Mouse (Mus musculus) hindbrain, embryonic 12.5 days (tissue): ENCODE measurements at regions not wholly inside any gene's neighbourhood (a gene's known extent, or its start where the extent isn't known, plus 50 kb on each side); places are given as distances from the start of the nearest gene placed in this dataset.

Source experiments
- ATAC-seq: fragments of 200-750 bp; cut with Nextera tagmentation; 2 replicates; pipeline ENCODE4 v1.8.0; 2017; ENCODE audit warnings: moderate TSS enrichment; ENCODE audit not compliant: low FRiP score
- H3K27ac ChIP-seq: fragments of 300-500 bp; sonication (generic); 2 replicates; pipeline ENCODE4 v1.5.1; 2016; ENCODE audit warnings: mild to moderate bottlenecking
- H3K27me3 ChIP-seq: fragments of 300-500 bp; sonication (generic); 2 replicates; pipeline ENCODE4 v1.6.1; 2016; ENCODE audit warnings: mild to moderate bottlenecking
- H3K36me3 ChIP-seq: fragments of 300-500 bp; sonication (generic); 2 replicates; pipeline ENCODE4 v1.6.1; 2016; ENCODE audit warnings: mild to moderate bottlenecking
- H3K4me1 ChIP-seq: fragments of 300-500 bp; sonication (generic); 2 replicates; pipeline ENCODE4 v1.6.1; 2016
- H3K4me2 ChIP-seq: fragments of 300-500 bp; sonication (generic); replicated peaks from 2 replicates; pipeline ENCODE4 v1.6.1; 2016; ENCODE audit warnings: mild to moderate bottlenecking
- H3K4me3 ChIP-seq: fragments of 300-500 bp; sonication (generic); 2 replicates; pipeline ENCODE4 v1.5.1; 2016; ENCODE audit warnings: mild to moderate bottlenecking
- H3K9ac ChIP-seq: fragments of 300-500 bp; sonication (generic); 2 replicates; pipeline ENCODE4 v1.6.1; 2016; ENCODE audit warnings: mild to moderate bottlenecking, moderate library complexity
- H3K9me3 ChIP-seq: fragments of 300-500 bp; sonication (generic); replicated peaks from 2 replicates; pipeline ENCODE4 v1.6.1; 2016; ENCODE audit warnings: mild to moderate bottlenecking
- WGBS: fragments of 180-500 bp; shearing (Covaris S2); methylation state at CpG from one replicate; pipeline ENCODE4 v1.1.7; 2016; 5-methylcytosine and 5-hydroxymethylcytosine counted together

DNA sequence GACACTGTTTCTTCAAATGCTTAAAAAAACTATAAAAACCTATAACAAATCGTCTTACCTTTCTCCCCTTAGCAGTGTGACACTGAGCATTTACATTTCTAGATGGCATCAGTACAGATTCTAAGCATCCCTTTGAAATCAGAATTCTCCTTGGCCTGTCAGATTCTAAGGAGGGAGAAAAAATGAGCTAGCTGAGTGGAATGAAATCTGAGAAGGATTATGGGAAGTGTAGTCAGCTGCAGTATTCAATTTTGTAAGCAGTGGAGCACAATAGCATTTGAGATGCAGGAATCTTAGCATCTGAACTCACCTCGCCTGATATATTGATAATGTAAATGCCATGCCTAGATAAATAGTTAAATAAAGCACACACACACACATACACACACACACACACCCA is 240.4 kb upstream of the C030005K15Rik start:
- no peak overlapping the region for H3K9ac ChIP-seq
- no peak overlapping the region for H3K4me3 ChIP-seq
- no peak overlapping the region for H3K27ac ChIP-seq
- no peak for ATAC-seq
- H3K36me3 ChIP-seq = no peaks in the 10 kb centered on the region
- no peak overlapping the region for H3K4me2 ChIP-seq
- no peaks in the 10 kb centered on the region for H3K4me1 ChIP-seq
- no peaks in the 10 kb centered on the region for H3K9me3 ChIP-seq
- WGBS = 76% methylated on average over 2 of the region's 2 CpGs
- no peaks in the 10 kb centered on the region for H3K27me3 ChIP-seq

- H3K9ac ChIP-seq = no peak overlapping the region
- H3K36me3 ChIP-seq = no peaks in the 10 kb centered on the region
- H3K4me2 ChIP-seq = no peak overlapping the region
- no peaks in the 10 kb centered on the region for H3K27me3 ChIP-seq
- no peaks in the 10 kb centered on the region for H3K9me3 ChIP-seq
- H3K27ac ChIP-seq = no peak overlapping the region
- 45% methylated on average over 4 of the region's 4 CpGs for WGBS
- H3K4me1 ChIP-seq = no peaks in the 10 kb centered on the region
- no peak for ATAC-seq
- H3K4me3 ChIP-seq = no peak overlapping the region
These were observed 280.5 kb upstream of the C030005K15Rik start for GRCm38 (mm10) chr10:98007037-98007436.

DNA sequence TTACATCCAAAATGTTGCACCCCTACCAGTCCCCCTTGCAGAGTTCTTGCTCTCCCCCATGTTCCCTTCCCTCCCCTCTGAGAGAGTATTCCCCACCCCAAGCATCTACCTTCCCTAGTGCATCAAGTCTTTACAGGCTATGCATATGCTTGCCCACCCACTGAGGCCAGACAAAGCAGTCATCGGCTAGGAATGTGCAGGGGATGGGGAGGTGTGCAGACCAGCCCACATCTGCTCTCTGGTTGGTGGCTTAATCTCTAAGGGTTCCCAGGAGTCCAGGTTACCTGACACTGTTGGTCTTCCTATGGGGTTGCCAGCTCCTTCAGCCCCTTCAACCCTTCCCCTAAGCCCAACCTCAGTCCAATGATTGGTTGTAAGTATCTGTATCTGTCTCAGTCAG is 281.8 kb upstream of the C030005K15Rik start:
- no peak overlapping the region for H3K9ac ChIP-seq
- ATAC-seq = peak; percentile 38; the same call in 1 of the 2 replicates
- H3K36me3 ChIP-seq = no peaks in the 10 kb centered on the region
- H3K9me3 ChIP-seq = no peaks in the 10 kb centered on the region
- WGBS = 6% methylated on average over 1 of the region's 1 CpGs
- H3K27me3 ChIP-seq = no peaks in the 10 kb centered on the region
- no peak overlapping the region for H3K27ac ChIP-seq
- no peaks in the 10 kb centered on the region for H3K4me1 ChIP-seq
- H3K4me2 ChIP-seq = no peak overlapping the region
- no peak overlapping the region for H3K4me3 ChIP-seq

GRCm38 (mm10) chr10:98012916-98013315 is 286.4 kb upstream of the C030005K15Rik start:
- WGBS = 90% methylated on average over 2 of the region's 2 CpGs
- H3K27me3 ChIP-seq = no peaks in the 10 kb centered on the region
- H3K9me3 ChIP-seq = no peaks in the 10 kb centered on the region

GRCm38 (mm10) chr10:98014985-98015902 is 288.7 kb upstream of the C030005K15Rik start:
- no peak overlapping the region for H3K27ac ChIP-seq
- H3K9me3 ChIP-seq = no peaks in the 10 kb centered on the region
- H3K27me3 ChIP-seq = no peaks in the 10 kb centered on the region
- no peak overlapping the region for H3K4me3 ChIP-seq
- no peak overlapping the region for H3K4me2 ChIP-seq
- no peaks in the 10 kb centered on the region for H3K4me1 ChIP-seq
- H3K36me3 ChIP-seq = no peaks in the 10 kb centered on the region
- 71% methylated on average over 10 of the region's 10 CpGs for WGBS
- H3K9ac ChIP-seq = no peak overlapping the region
- ATAC-seq = no peak

More at GRCm38 (mm10) chr10:98012916-98013315, 286.4 kb upstream of the C030005K15Rik start:
- no peak for ATAC-seq
- H3K27ac ChIP-seq = no peak overlapping the region
- H3K4me1 ChIP-seq = no peaks in the 10 kb centered on the region
- no peak overlapping the region for H3K9ac ChIP-seq
- no peak overlapping the region for H3K4me2 ChIP-seq
- no peaks in the 10 kb centered on the region for H3K36me3 ChIP-seq
- no peak overlapping the region for H3K4me3 ChIP-seq

DNA sequence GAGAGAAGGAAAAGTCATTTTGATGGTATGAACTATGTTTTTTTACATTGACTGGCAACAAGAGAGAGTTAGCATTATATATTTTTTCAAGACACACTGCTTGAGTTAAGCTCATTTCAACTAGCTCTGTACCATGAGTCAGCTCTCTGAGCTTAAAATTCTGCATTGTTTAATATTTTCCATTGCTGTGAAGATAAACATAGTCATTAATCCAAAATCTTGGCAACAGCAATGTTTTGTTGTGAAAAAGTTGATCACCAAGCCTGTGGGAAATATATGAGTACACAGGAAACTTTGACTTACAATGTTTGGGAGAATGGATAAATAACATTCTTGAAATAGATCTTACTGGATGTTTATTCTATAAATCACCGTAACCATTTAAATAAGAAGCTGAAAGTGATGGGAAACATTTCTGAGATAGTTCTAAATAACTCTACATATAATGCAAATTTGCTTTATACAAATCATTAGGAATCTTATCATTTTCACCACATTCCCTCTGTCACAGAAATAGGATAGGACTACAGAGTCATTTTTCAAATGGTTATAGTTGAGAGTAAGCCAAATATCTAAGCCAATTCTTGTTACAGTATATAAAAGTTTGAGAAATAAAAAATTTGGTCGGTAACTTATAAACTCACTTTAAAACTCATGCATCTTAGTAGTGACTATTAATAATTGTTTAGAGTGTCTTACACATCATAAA is 290.2 kb upstream of the C030005K15Rik start:
- H3K9me3 ChIP-seq = no peaks in the 10 kb centered on the region
- no peaks in the 10 kb centered on the region for H3K36me3 ChIP-seq
- no peak overlapping the region for H3K27ac ChIP-seq
- H3K4me3 ChIP-seq = no peak overlapping the region
- no peak overlapping the region for H3K9ac ChIP-seq
- 93% methylated on average over 2 of the region's 2 CpGs for WGBS
- ATAC-seq = no peak
- H3K27me3 ChIP-seq = no peaks in the 10 kb centered on the region
- H3K4me2 ChIP-seq = no peak overlapping the region
- no peaks in the 10 kb centered on the region for H3K4me1 ChIP-seq

DNA sequence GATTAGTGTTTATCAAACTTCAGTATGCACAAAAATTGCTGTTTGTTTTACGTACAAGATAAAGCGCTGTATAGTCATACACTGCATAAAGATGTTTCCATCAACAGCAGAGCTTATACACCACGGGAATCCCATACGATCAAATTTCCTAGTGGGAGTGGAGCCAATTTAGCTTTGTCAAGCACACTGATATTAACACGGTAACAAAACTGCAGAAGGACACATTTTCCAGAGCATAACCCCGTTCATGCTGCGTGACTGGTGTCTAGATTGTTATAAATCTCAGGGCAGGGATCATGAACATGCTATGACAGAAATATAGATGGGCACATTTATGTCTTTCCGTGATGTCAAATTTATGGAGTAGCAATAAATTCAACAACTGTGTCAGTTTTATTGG is 302.6 kb upstream of the C030005K15Rik start:
- Histone ChIP-seq H3K4me2 (no peak overlapping the region), H3K4me3 (no peak overlapping the region), H3K9ac (no peak overlapping the region), H3K36me3 (no peaks in the 10 kb centered on the region), H3K27ac (no peak overlapping the region), H3K9me3 (no peaks in the 10 kb centered on the region), H3K4me1 (no peaks in the 10 kb centered on the region), H3K27me3 (no peaks in the 10 kb centered on the region)
- ATAC-seq = no peak
- whole genome bisulfite sequencing = 75% methylated on average over 8 of the region's 8 CpGs

DNA sequence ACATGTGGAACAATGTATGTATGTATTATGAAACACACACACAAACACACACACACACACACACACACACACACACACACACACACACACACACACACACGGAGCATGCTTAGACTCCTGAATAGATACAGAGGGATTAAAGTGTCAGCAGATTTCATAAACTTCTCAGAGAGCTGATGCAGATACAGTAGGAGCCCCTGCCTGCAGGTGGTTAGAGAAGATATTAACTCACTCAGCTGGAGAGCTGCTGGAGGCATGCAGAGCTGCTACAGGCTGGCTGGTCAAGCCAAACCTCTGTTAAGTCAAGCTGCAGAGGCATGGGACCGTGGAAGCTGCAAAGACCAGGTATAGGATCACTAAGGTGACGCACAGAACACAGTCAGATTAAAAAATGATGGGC is 303.1 kb upstream of the C030005K15Rik start:
- WGBS = 57% methylated on average over 3 of the region's 3 CpGs
- no peaks in the 10 kb centered on the region for H3K36me3 ChIP-seq
- ATAC-seq = no peak
- H3K9me3 ChIP-seq = no peaks in the 10 kb centered on the region
- no peak overlapping the region for H3K27ac ChIP-seq
- H3K4me3 ChIP-seq = no peak overlapping the region
- H3K4me2 ChIP-seq = no peak overlapping the region
- no peaks in the 10 kb centered on the region for H3K4me1 ChIP-seq
- H3K27me3 ChIP-seq = no peaks in the 10 kb centered on the region
- H3K9ac ChIP-seq = no peak overlapping the region

GRCm38 (mm10) chr10:98032661-98033060 is 306.1 kb upstream of the C030005K15Rik start:
- Histone ChIP-seq H3K4me3 (no peak overlapping the region), H3K9me3 (no peaks in the 10 kb centered on the region), H3K36me3 (no peaks in the 10 kb centered on the region), H3K27me3 (no peaks in the 10 kb centered on the region), H3K9ac (no peak overlapping the region), H3K4me2 (no peak overlapping the region), H3K4me1 (no peaks in the 10 kb centered on the region), H3K27ac (no peak overlapping the region)
- ATAC-seq = no peak
- 98% methylated on average over 1 of the region's 1 CpGs for WGBS

GRCm38 (mm10) chr10:98041766-98042165 is 315.2 kb upstream of the C030005K15Rik start:
- WGBS = 48% methylated on average over 4 of the region's 4 CpGs

DNA sequence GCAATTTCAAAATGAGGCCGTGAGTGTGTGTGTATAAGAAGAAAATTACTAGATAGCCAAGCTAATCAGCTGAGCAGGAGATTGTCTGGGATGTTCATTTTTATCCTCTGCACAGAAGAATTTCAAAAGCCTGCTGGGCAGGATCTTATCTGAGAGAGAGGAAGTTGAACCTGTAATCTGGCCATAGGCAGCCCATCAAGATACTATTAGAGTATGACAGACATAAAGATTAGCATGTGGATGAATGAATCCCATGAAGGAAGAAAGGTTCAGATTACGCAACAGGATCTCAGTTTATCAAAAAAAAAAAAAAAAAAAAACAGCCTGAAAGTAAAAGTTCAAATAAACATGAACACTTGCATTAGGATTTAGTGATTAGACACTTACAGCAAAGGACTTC is 317.3 kb upstream of the C030005K15Rik start:
- no peak overlapping the region for H3K4me3 ChIP-seq
- no peaks in the 10 kb centered on the region for H3K9me3 ChIP-seq
- no peaks in the 10 kb centered on the region for H3K27me3 ChIP-seq
- H3K27ac ChIP-seq = no peak overlapping the region
- no peak for ATAC-seq
- H3K36me3 ChIP-seq = no peaks in the 10 kb centered on the region
- WGBS = 83% methylated on average over 2 of the region's 2 CpGs
- no peak overlapping the region for H3K4me2 ChIP-seq
- H3K4me1 ChIP-seq = no peaks in the 10 kb centered on the region
- H3K9ac ChIP-seq = no peak overlapping the region

More at GRCm38 (mm10) chr10:98041766-98042165, 315.2 kb upstream of the C030005K15Rik start:
- Histone ChIP-seq H3K9ac (no peak overlapping the region), H3K27me3 (no peaks in the 10 kb centered on the region), H3K9me3 (no peaks in the 10 kb centered on the region), H3K4me1 (no peaks in the 10 kb centered on the region), H3K27ac (no peak overlapping the region), H3K4me2 (no peak overlapping the region), H3K36me3 (no peaks in the 10 kb centered on the region), H3K4me3 (no peak overlapping the region)
- no peak for ATAC-seq

GRCm38 (mm10) chr10:98044579-98044978 is 318.0 kb upstream of the C030005K15Rik start:
- no peaks in the 10 kb centered on the region for H3K36me3 ChIP-seq
- ATAC-seq = no peak
- no peaks in the 10 kb centered on the region for H3K4me1 ChIP-seq
- H3K9me3 ChIP-seq = no peaks in the 10 kb centered on the region
- no peak overlapping the region for H3K4me3 ChIP-seq
- no peak overlapping the region for H3K9ac ChIP-seq
- no peaks in the 10 kb centered on the region for H3K27me3 ChIP-seq
- no peak overlapping the region for H3K4me2 ChIP-seq
- no peak overlapping the region for H3K27ac ChIP-seq
